Mouse (Mus musculus): ENCODE measurements around the gene Acin1. TPM values are rescaled to one million over a fixed set of nuclear protein-coding genes. Genes with fewer than 3 reads are reported as not detected.

Acin1 gene
- total RNA-seq, 2 experiments from 2014 or later, result 134 to 165 TPM

DNA sequence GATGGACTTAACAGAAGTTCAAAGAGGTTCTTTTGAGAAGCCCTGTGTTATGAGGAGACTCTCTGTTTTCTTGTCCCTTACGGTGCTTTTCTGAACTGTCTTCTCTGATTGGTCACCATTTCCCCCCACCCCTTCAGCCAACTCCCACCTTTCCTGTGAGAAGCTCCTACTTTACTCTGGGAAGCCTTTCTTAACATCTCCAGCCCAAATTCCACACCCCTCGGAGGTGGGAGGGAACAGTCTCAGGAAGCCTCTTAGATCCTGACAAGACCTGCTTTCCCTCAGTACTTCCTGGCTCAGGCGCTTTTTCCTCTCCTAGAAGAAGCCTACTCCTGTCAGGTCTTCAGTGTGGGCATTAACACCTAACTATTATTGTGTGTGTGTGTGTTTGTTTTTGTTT lies 12.9 kb upstream of the Acin1 start:
- DNase-seq (ENCODE audit: low spot score in 2 of 2), result no peak

DNA sequence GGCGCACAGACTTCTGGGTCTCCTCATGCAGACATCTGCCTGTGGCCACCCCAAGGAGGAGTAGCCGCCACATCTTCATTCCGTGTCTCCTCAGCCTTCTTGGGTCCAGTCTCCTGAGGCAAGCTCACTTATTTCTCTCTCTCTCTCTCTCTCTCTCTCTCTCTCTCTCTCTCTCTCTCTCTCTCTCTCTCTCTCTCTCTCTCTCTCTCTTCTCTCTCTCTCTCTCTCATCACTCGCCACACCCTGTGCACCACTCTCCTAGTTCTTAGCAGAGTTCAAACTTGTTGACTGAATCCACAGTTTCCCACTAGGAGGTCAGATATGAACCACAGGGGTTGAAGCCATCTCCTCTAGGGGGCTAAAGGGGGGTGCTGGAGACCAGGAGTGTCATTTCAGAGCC lies 12.0 kb upstream of the Acin1 start, which contains the start of gene Gm29776:
Gm29776 (minus strand) TSS at position 101 of the 400 bp plus-strand sequence.
- no peak for DNase-seq (ENCODE audit: low spot score in 2 of 2)

DNA sequence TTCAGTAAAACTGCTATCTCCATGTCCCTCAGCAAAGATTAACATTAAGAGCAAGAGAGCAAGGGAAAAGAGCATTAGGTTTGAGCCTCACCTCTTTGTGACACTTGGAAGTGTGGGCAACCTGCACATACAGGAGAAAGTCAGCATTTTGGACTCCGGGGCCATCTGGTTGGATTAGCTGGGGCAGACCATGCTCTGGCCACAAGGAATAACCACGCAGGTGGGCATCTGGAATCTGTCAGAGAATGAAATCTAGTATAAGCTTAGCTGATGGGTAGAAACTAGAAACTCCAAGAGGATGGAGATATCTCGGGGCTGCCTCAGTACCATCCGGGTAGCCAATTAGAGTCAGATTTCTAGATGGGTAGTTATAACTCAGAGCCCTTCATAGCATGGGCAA lies 10.0 kb upstream of the Acin1 start:
- DNase-seq (ENCODE audit: low spot score in 2 of 2), result no peak

DNA sequence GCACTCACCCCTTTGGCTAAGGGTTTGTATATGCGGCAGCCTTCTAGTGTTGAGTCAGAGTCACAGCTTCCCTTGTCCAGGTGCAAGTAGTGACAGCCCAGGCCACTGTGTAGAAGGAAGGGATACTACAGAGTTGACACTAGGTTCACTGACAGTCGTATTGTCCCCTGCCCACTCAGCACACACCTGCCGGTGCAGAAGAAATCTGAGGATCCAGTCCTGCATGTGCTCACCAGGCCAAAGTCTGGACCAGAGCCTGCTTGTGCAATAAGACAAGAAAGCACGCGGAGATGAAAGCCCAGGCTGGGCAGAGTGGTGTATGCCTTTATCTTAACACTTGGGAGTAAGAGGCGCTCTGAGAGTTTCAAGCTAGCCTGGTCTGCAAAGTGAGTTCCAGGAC lies 8.3 kb upstream of the Acin1 start:
- DNase-seq (ENCODE audit: low spot score in 2 of 2), result no peak

DNA sequence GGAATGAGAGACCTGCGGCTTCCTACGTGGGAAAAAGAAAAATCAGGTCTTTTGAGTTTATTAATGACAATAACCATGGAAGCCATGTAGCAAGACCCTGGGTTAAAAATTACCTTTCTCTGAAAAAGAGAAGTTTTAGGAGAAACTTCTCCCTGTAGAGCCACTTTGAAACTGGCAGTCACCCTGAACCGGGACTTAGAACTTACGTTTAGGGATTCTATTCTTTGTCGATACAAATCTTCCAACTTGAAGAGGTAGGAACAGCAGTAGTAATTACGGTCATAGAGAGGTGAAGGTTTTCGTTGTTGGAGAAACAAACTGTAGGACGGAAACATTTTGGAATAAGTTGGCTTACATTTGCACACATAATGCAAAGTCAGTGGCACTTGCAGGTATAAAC lies 520 bp upstream of the Acin1 start:
- DNase-seq (ENCODE audit: low spot score in 2 of 2), result no peak

DNA sequence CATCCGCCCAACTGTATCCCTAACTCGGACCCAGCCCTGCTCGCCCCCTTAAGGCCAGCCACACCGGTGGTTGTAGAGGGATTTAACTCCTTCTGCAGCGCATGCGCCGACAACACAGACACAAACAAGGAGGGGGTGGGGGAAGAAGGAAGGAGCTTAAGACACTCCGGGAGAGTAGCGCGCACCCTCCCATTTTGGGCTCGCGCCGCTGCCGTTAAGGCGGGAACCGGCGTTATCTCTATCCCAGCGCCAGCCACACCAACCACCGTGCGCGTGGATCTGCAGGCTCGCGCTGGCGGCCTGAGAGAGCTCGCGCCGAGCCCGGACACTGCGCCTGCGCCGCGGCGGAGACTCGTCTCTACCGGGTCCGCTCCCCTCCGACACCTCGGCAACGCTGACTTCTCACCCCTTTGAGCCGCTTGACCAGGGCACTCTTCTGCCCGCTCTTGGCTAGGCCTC lies 639 bp downstream of the Acin1 start, which contains the start of gene 1700123O20Rik:
1700123O20Rik (plus strand) TSS at position 154 of the 459 bp plus-strand sequence.
- peak in 1 of 2 experiments; percentile 57 for DNase-seq (ENCODE audit: low spot score in 2 of 2)

DNA sequence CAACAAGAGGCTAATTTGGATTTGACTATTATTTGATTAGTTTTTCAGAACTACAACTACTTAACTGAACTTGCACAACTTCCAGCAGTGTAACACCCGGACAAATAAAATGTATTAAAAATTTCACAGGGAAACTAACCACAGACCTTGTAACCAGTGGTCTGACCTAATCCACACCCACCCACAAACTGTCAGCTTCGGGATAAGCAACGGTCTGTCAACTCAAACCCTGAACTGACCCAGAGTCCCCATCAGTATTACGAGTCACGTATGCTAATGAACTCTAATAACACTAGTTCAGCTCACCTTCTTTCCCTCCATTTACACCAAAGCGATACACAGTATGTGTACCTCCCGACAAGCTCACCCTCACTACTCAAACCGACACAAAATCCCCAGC lies 1.3 kb downstream of the Acin1 start:
- DNase-seq (ENCODE audit: low spot score in 2 of 2), result no peak

DNA sequence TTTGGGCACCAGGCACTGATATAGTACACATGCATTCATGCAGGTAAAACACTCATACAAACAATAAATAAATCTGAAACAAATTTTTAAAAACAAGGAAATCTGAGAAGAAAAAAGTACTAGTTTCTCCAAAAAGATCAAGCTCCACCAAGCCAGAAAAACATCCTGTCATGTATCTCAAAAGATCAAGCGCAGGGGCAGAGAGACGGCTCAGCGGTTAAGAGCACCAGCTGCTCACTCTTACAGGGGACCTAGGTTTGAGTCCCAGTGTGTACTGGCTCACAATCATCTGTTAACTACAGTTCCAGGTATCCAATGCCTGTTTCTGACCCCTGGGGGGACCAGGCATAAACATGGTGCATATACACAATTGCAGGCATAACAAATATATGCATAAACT lies 4.3 kb downstream of the Acin1 start:
- no peak for DNase-seq (ENCODE audit: low spot score in 2 of 2)

DNA sequence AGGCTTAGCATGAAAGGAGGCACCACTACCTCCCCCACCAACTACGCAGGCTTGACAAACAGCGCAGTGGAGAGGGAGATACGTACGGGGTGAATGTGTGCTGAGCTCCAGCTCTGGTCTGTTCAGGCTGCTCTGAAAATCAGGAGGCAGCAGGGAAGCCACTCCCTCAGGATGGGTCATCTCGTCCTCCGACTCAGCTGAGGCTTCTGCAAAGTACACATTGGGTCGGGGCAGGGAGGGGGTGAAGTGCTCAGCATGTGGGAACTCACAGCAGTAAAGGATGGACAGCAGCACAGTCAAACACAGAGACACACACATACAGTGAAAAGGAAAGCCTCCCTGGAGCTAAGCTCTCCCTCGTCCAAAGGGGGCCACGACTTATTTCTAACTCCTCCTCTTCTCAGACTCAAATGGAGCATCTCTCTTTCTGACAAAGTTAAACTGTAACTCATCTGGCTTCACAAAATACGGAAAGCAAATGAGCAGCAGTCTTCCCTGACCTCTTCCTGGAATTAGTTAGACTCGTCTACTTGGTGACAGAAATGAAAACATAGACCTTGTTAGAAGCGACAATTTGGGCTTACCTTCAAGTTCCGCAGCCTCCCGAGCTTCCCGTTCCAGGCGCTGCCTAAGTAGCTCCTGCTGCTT lies 8.0 kb downstream of the Acin1 start:
- no peak for DNase-seq (ENCODE audit: low spot score in 2 of 2)

DNA sequence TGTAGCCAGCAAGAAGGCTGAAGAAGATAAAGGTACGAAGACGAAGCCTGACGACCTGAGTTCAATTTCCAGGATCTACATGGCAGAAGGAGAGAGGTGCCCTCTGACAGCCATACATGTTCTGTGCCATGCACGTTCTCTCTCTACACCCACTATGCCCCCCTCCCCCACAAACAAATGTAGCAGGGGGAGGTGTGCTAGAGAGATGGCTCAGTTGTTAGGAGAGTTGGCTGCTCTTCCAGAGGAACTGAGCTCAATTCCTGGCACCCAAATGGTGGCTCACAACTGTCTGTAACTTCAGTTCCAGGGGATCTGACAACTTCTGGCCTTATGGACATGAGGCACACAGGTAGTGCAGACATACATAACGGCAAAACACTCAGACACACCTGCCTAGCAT lies 10.4 kb downstream of the Acin1 start:
- no peak for DNase-seq (ENCODE audit: low spot score in 2 of 2)

DNA sequence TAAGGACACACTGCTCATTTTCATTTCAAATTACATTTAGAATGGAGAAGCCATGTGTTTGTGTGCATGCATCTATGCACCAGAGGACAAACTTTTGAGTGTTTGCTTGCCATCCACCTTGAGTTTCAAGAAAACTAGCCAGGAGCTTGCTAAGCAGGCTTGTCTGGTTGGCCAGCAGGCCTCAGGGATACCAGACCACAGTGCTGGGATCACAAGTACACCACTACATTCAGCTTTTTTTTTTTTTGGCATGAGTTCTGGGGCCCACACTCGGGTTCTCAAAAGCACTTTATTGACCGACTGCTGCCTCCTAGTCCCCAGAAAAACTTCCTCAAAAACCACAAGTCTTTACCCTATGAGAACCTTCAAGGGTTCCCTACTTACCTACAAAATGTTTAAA lies 12.4 kb downstream of the Acin1 start:
- DNase-seq (ENCODE audit: low spot score in 2 of 2), result no peak

DNA sequence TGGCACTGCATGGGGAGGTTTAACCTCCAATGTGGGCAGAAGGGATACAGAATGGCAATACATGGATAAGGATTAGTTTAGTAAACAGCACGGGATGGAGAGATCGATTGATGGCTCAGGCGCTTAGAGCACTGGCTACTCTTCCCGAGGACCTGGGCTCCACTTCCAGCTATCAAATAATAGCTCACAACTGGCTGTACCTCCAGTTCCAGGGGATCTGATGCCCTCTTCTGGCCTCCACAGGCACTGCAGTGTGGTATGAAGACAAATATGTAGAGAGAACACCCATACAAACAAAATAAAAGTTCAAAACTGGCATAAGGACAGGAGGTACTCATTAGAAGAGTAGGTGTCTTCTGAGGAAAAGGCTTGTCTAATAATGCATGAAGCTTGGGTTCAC lies 17.4 kb downstream of the Acin1 start:
- DNase-seq (ENCODE audit: low spot score in 2 of 2), result peak in 1 of 2 experiments; percentile 32

DNA sequence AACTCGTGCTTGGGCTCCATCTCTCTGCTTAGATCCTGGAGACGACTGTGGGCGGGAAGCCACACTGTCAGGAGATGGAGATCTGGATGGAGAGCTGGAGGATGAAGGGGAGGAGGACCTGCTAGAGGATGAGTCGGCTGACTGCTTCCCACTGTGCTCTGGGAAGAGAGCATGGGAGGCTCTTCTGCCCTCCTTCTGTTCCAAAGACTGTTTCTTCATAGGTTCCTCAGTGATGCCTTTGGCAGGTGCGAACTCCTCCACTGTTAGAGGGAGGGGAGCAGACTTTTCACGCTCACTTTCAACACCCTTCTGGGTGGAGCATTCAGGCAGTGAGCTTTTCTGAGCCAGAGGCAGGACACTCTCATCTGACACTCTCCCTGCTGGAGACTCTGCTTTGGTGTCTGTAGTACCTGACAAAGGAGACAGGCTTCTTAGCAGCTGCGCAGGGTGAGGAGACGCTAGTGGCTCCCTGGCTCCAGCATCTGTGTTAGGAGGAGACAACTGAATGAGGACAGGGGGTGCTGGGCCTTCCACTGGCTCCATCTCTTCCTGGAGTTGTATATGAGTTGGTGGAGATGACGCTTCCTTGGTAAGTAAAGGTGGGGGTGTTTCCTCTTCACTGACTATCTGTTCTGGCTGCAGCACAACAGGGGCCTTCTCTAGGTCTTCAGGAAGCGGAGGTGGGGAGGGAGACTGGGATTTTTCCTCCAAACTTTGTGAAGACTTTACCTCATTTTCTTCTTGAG lies 22.1 kb downstream of the Acin1 start:
- DNase-seq (ENCODE audit: low spot score in 2 of 2), result no peak

DNA sequence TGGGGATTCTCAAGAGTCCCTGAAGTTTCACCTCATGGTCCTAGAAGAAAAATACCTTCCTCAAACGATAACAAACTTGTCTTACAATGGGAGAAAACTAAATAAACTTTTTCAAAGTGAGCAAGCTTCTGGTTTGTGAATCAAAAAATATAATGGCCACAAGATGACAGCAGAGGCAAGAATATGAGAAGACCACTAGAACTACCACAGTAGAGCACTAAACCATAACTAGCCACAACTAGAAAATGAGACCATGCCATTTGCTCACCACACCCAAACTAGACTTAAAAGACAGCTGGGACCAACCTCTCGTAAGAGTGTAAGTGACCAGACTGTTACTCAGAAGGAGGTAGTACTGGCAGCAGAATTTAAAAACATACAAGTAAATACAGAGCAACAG lies 26.7 kb downstream of the Acin1 start:
- DNase-seq (ENCODE audit: low spot score in 2 of 2), result no peak

DNA sequence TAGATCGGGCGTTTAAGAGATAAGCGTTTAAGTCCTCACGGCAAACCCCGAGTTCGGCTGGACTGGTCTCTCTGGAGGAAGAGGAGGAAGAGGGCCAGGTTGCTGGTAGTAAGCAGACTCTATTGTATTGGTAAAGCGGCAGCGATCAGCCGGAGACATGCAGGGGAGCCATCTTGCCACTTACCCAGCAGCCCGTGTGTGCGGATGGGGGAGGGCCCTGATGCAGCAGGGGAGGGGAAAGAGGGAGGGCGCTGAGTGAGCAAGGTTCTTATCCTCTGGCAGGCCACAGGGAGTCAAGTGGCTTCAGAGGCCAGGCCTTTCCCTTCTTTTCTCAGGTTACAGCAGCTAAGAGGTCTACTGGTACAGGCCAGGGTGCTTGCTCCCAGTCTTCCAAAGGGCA lies 33.2 kb downstream of the Acin1 start:
- peak in 1 of 2 experiments; percentile 82 for DNase-seq (ENCODE audit: low spot score in 2 of 2)

DNA sequence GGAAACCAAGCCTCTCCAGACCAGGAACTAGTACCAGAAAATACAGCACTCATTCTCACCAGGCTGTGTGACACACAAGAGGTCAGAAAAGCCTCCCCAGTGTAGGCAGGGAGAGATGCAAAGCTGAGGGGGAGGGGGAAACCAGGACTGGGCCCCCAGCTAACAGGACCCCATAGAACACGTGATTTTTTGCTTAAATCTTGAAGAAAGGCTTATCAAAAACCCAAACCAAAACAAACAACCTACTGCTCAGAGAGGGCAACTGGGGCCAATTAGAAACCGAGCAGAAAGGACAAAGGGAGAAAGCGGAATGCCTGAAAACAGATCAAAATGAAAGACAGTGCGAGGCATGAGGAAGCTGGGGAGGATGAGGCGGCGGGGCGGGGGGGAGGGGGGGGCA lies 33.9 kb downstream of the Acin1 start:
- DNase-seq (ENCODE audit: low spot score in 2 of 2), result no peak

DNA sequence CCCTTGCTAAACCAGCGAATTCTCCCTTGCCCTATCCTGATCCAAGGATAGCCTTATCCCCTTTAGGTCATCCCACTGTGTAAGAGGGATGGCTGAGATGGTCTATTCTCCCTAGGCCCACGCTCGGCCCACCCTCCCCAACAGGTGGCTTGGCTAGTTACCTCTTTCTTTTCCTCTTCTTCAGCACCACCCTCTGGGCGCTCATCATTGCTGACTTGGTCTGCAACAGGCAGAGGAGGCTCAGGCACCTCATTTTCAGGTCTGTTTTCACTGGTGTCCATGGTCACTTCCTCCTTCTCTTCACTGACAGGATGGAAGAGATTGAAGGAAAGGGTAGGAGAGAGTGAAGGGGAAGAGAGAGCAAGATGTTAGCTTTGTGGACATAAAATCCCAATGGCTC lies 35.2 kb downstream of the Acin1 start:
- DNase-seq (ENCODE audit: low spot score in 2 of 2), result no peak

DNA sequence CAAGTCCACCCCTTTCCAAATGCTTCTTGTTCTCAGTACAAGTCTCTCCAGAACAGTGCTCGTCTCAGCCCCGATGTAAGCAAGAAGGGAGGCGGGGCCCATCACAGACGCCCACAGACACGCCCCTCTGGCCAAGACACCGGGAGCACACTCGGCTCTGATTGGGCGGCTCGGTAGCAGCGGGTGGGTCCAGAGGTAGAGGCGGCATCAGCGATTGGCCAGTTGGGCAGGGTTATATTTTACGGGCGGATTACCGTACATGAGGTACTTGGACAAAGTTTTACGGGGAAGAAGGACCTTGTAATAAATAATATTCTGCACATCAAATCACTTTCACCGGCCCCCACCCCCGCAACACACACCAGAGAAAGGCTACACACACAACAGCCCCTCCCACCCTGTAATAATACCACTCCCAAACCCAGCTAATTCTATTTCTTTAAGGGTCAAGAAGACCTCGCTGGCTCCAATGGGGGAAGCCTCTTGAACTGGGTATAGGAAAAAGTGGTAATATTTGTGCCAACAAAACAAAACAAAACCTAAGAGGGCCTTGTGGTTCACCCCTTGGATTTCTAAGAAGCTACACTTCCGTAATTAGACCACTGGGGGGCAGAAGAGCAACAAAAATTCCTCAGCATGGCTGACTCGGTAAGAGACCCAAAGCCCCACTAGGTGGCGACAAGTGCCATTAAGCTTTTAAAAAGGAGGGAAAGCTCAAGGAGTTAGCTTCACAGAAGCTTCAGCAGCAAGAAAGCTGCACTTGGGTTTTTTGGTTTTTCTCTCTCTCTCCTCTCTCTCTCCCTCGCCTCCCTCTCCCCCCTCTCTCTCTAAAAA lies 35.9 kb downstream of the Acin1 start:
- DNase-seq (ENCODE audit: low spot score in 2 of 2), result peak; percentile 55 to 85

DNA sequence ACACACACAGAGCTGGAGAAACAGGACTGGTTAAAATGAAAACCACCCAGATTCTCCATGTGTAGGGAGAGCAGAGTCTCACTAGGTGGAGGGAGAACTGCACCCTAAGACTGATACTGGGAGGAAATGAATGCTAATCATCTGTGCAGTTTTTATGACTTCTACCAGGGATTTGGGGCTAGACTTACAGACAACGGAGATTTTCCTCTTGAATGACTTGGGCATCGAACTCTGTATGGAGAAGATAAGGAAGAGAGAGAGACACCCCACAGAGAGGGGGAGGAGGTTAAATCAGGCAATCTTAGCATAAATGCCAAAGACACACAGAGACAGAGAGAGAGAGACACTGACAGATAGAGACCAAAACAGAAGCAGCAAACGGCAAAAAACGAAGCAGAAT lies 38.8 kb downstream of the Acin1 start:
- no peak for DNase-seq (ENCODE audit: low spot score in 2 of 2)

DNA sequence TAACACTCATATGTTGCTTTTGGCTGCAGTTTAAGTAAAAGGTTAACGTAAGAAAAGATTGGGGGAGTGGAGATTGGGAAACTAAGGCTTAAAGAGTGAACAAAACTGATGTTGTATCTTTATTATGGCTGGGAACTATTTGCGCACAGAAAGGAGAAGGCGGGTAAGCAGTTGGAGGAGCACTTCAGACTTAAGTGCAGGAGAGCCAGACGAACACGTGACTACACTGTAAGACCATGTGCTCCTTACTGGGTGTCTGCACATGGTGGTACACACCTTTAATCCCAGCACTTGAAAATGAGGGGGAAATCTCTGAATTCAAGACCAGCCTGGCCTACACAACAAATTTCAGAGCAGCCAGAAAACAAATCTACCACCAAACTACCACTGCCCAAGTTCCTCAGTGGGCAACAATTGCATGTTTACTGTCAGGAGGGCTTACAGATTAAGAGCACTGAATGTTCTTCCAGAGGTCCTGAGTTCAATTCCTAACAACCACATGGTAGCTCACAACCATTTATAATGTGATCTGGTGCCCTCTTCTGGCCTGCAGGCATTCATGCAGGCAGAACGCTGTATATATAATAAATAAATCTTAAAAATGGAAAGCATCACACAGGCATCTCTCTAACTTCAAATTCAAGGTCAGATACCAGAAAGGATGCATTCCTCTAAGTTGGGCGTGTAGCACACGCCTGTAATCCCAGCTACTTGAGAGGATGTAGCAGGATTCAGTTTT lies 39.7 kb downstream of the Acin1 start:
- DNase-seq (ENCODE audit: low spot score in 2 of 2), result no peak

DNA sequence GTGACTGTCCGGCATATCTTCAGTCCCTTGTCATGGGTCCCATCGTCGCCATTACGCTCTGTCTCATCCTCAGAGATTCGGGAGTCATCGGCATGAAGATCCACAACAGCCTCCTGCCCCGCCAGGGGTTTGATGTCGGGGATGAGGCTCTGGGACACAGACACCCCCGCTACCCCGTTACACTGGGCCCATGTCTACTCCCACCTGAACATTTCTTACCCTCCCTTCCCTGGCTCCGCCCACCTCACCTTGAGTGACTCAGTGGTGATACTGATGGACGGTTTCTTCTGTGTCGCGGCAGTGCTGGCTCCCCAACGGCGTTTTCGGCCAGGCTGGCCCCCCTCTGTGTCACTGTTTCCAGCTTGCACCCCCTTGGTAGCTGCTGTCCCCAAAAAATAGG lies 40.3 kb downstream of the Acin1 start:
- DNase-seq (ENCODE audit: low spot score in 2 of 2), result no peak
